Mouse (Mus musculus) liver, adult 2 months (tissue): ENCODE data around the gene Cry1. TPM values are rescaled to one million over a fixed set of nuclear protein-coding genes. Genes with fewer than 3 reads are reported as not detected.
A peak's percentile ranks its signal among the peaks of the same experiment; 100 is the strongest.

Source experiments
- DNase-seq: peaks from one replicate; pipeline ENCODE4 v3.0.0-alpha.2; 2011; ENCODE audit warnings: low read depth, low spot score; ENCODE audit errors: extremely low read depth
- H3K27ac ChIP-seq: fragments of 200-500 bp; replicated peaks from 2 replicates; pipeline ENCODE4 v1.5.1; 2012; ENCODE audit warnings: low read depth, mild to moderate bottlenecking, control low read depth, inconsistent platforms, low read length; ENCODE audit not compliant: insufficient read depth
- H3K27me3 ChIP-seq: fragments of 200-500 bp; 2 replicates; pipeline ENCODE4 v1.6.1; 2012; ENCODE audit warnings: mild to moderate bottlenecking, moderate library complexity, low read length, inconsistent platforms; ENCODE audit not compliant: control insufficient read depth, insufficient read depth
- H3K36me3 ChIP-seq: fragments of 200-500 bp; 2 replicates; pipeline ENCODE4 v1.6.1; 2012; ENCODE audit warnings: low read length, inconsistent platforms; ENCODE audit not compliant: control insufficient read depth, insufficient read depth
- H3K4me1 ChIP-seq: fragments of 200-500 bp; 2 replicates; pipeline ENCODE4 v1.6.1; 2011; ENCODE audit warnings: low read length; ENCODE audit not compliant: control insufficient read depth, insufficient read depth
- H3K4me3 ChIP-seq: fragments of 200-500 bp; 2 replicates; pipeline ENCODE4 v1.5.1; 2011; ENCODE audit warnings: low read depth, mild to moderate bottlenecking, control low read depth, low read length, moderate library complexity; ENCODE audit not compliant: insufficient read depth
- H3K79me2 ChIP-seq: fragments of 200-500 bp; 2 replicates; pipeline ENCODE4 v1.6.1; 2012; ENCODE audit warnings: inconsistent platforms, mild to moderate bottlenecking, low read length, moderate library complexity; ENCODE audit not compliant: control insufficient read depth, insufficient read depth
- H3K9ac ChIP-seq: fragments of 200-500 bp; 2 replicates; pipeline ENCODE4 v1.6.1; 2012; ENCODE audit warnings: low read depth, mild to moderate bottlenecking, control low read depth, inconsistent platforms, low read length
- CTCF ChIP-seq: fragments of 200-500 bp; IDR thresholded peaks from 2 replicates; pipeline ENCODE4 v1.5.1; 2011; ENCODE audit warnings: low read depth, low read length, control low read depth
- POLR2A ChIP-seq: fragments of 200-500 bp; IDR thresholded peaks from 2 replicates; pipeline ENCODE4 v1.6.1; 2011; ENCODE audit warnings: low read length, control low read depth; ENCODE audit not compliant: insufficient read depth; ENCODE audit errors: extremely low read depth
- WGBS: fragments of 180-500 bp; shearing (Covaris S2); methylation state at CpG from one replicate; pipeline ENCODE4 v1.1.7; 2018; 5-methylcytosine and 5-hydroxymethylcytosine counted together
- polyA plus RNA-seq: library from polyadenylated mRNA; depleted of rRNA; stranded (reverse); fragments of >200 nt; gene quantifications from 2 replicates; pipeline ENCODE4 v1.2.3, GENCODE M21; 2012
- total RNA-seq: library from RNA; depleted of rRNA; stranded (reverse); fragments of >200 nt; gene quantifications from 2 replicates; pipeline ENCODE4 v1.2.3, GENCODE M21; 2014

Gene Cry1
- total and polyA plus RNA-seq, 2 experiments, result 3.0 to 5.2 TPM

DNA sequence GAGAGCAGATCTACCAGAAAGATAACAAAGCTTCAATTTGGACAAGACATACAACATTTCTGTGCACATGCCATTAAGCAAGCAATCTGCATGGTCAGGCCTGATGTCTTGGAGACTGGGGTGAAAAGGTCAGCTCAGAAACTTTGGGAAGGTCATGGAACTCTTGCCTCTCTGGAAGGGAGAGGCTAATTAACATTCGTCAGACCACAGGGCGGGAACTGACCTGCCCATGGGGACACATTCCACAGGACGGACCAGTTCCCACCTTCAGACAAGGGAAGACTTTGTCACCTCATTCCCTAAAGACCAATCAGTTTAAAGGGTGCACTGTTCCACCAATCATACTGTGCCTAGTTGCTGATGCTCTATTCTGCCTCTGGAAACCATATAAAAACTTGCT, 25.3 kb upstream of the Cry1 start:
- 93% methylated on average over 3 of the region's 3 CpGs for WGBS
- H3K4me3 ChIP-seq, result no peak overlapping the region
- no peaks in the 10 kb centered on the region for H3K27me3 ChIP-seq
- H3K79me2 ChIP-seq, result no peaks in the 10 kb centered on the region
- DNase-seq, result no peak
- no peaks in the 10 kb centered on the region for H3K36me3 ChIP-seq
- no peak for TF ChIP-seq CTCF
- TF ChIP-seq POLR2A, result no peak
- no peaks in the 10 kb centered on the region for H3K4me1 ChIP-seq
- no peak overlapping the region for H3K9ac ChIP-seq
- H3K27ac ChIP-seq, result no peak overlapping the region

- DNase-seq, result no peak
- H3K36me3 ChIP-seq, result no peaks in the 10 kb centered on the region
- no peaks in the 10 kb centered on the region for H3K4me1 ChIP-seq
- no peak for TF ChIP-seq CTCF
- TF ChIP-seq POLR2A, result no peak
- H3K9ac ChIP-seq, result no peak overlapping the region
- H3K4me3 ChIP-seq, result no peak overlapping the region
- no peaks in the 10 kb centered on the region for H3K79me2 ChIP-seq
- no peaks in the 10 kb centered on the region for H3K27me3 ChIP-seq
- H3K27ac ChIP-seq, result no peak overlapping the region
These were observed 24.3 kb upstream of the Cry1 start for GRCm38 (mm10) chr10:85209119-85209605.

DNA sequence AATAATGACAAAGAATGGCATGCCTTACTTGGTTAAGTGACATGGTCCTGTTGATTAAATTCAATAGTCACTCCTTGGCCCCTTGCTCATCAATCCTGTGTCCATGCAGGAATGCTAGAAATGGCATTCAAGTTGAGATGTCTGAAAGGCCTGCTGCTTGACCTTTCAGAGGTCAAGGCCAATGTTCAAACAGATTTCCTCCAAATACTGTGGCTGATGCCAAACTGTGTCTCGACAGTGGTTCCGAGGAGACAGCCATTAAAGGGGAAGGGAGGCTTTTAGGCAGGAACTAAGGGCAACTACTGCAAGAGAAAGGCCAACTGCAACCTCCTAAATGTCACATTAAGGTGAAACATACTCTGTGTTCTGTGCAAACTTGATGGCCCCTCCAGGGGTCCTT, 20.5 kb upstream of the Cry1 start:
- Histone ChIP-seq H3K9ac (no peak overlapping the region), H3K36me3 (no peaks in the 10 kb centered on the region), H3K27ac (no peak overlapping the region), H3K27me3 (no peaks in the 10 kb centered on the region), H3K4me3 (no peak overlapping the region), H3K79me2 (no peaks in the 10 kb centered on the region), H3K4me1 (no peaks in the 10 kb centered on the region)
- 67% methylated on average over 2 of the region's 2 CpGs for WGBS
- TF ChIP-seq POLR2A (no peak), CTCF (no peak)
- DNase-seq, result no peak

GRCm38 (mm10) chr10:85204255-85204855, 19.5 kb upstream of the Cry1 start:
- 76% methylated on average over 7 of the region's 7 CpGs for WGBS
- H3K79me2 ChIP-seq, result no peaks in the 10 kb centered on the region

GRCm38 (mm10) chr10:85194528-85194927, 9.7 kb upstream of the Cry1 start:
- Histone ChIP-seq H3K9ac (no peak overlapping the region), H3K27me3 (no peaks in the 10 kb centered on the region), H3K79me2 (no peaks in the 10 kb centered on the region), H3K27ac (no peak overlapping the region), H3K4me3 (no peak overlapping the region), H3K4me1 (peaks cover 10% of the 10 kb centered on the region), H3K36me3 (no peaks in the 10 kb centered on the region)
- no peak for TF ChIP-seq POLR2A
- no peak for TF ChIP-seq CTCF
- WGBS, result 86% methylated on average over 5 of the region's 5 CpGs
- DNase-seq, result no peak

More at GRCm38 (mm10) chr10:85204255-85204855, 19.5 kb upstream of the Cry1 start:
- DNase-seq, result no peak
- TF ChIP-seq POLR2A (no peak), CTCF (no peak)
- H3K4me3 ChIP-seq, result no peak overlapping the region
- H3K27ac ChIP-seq, result no peak overlapping the region
- H3K4me1 ChIP-seq, result no peaks in the 10 kb centered on the region
- H3K27me3 ChIP-seq, result no peaks in the 10 kb centered on the region
- H3K36me3 ChIP-seq, result no peaks in the 10 kb centered on the region
- no peak overlapping the region for H3K9ac ChIP-seq

DNA sequence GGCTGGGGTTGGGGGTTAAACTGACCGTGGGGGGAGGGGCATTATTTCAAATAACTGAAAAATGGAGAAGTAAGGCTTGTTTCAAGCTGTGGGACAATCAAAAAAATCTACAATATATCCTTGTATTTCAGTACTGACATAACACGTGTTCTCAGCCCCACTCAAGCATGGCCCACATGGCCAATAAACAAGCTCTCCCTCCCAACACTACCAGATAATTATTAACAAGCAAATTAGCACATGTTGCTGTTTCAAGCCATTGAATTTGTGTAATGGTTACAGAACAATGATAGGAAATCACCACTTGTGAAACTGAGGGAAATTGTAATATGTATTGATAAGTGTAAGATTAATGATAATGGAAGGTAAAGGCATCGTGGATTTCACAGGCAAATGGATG, 8.5 kb upstream of the Cry1 start:
- H3K27me3 ChIP-seq, result no peaks in the 10 kb centered on the region

More for the DNA sequence above, 8.5 kb upstream of the Cry1 start:
- TF ChIP-seq POLR2A, result no peak
- TF ChIP-seq CTCF, result no peak
- Histone ChIP-seq H3K4me1 (peaks cover 16% of the 10 kb centered on the region), H3K27ac (no peak overlapping the region), H3K9ac (no peak overlapping the region), H3K79me2 (no peaks in the 10 kb centered on the region), H3K36me3 (no peaks in the 10 kb centered on the region), H3K4me3 (no peak overlapping the region)
- DNase-seq, result peak; percentile 64
- 53% methylated on average over 3 of the region's 3 CpGs for WGBS
